Mouse (Mus musculus) MEL (cell line): ENCODE results near the gene Asb3. TPM values are rescaled to one million over a fixed set of nuclear protein-coding genes. Genes with fewer than 3 reads are reported as not detected.

Experiments used
- DNase-seq: peaks from one replicate; pipeline ENCODE4 v3.0.0; 2011; ENCODE audit warnings: low read depth, low spot score
- H3K27ac ChIP-seq: 2 replicates; pipeline ENCODE4 v1.5.1; 2012; ENCODE audit warnings: low read depth, mild to moderate bottlenecking, control low read depth, low read length, moderate library complexity; ENCODE audit not compliant: control insufficient read depth
- H3K27me3 ChIP-seq, 2 experiments: fragments of 150-350 bp in 1 of 2; sonication (generic) in 1 of 2; 2 replicates each; pipeline ENCODE4 v1.6.1; 2012; ENCODE audit warnings: low read length in 2 of 2, mild to moderate bottlenecking in 2 of 2, improper control_type of control experiment in 1 of 2, moderate library complexity in 1 of 2; ENCODE audit not compliant: insufficient read depth in 2 of 2, control insufficient read depth in 1 of 2
- H3K36me3 ChIP-seq, 2 experiments: 2 replicates each; pipeline ENCODE4 v1.6.1; 2012 to 2014; ENCODE audit warnings: low read length in 2 of 2, improper control_type of control experiment in 1 of 2, inconsistent platforms in 1 of 2, mild to moderate bottlenecking in 1 of 2; ENCODE audit not compliant: insufficient read depth in 2 of 2, control insufficient read depth in 1 of 2
- H3K4me1 ChIP-seq, 2 experiments: fragments of 150-350 bp in 1 of 2; sonication (generic) in 1 of 2; 2 replicates each; pipeline ENCODE4 v1.6.1; 2012; ENCODE audit warnings: low read length in 2 of 2, improper control_type of control experiment in 1 of 2, mild to moderate bottlenecking in 1 of 2; ENCODE audit not compliant: insufficient read depth in 2 of 2, control insufficient read depth in 1 of 2
- H3K4me3 ChIP-seq, 2 experiments: fragments of 150-350 bp in 1 of 2; sonication (generic) in 1 of 2; 2 replicates each; pipeline ENCODE4 v1.5.1; 2012; ENCODE audit warnings: low read depth in 2 of 2, low read length in 2 of 2, mild to moderate bottlenecking in 2 of 2, moderate library complexity in 2 of 2, control low read depth in 1 of 2, improper control_type of control experiment in 1 of 2; ENCODE audit not compliant: control insufficient read depth in 1 of 2, insufficient read depth in 1 of 2
- H3K79me2 ChIP-seq: 2 replicates; pipeline ENCODE4 v1.6.1; 2012; ENCODE audit warnings: mild to moderate bottlenecking, low read length, moderate library complexity; ENCODE audit not compliant: control insufficient read depth, poor library complexity, insufficient read depth
- H3K9ac ChIP-seq: 2 replicates; pipeline ENCODE4 v1.6.1; 2012; ENCODE audit warnings: low read depth, mild to moderate bottlenecking, control low read depth, low read length, moderate library complexity; ENCODE audit not compliant: control insufficient read depth, poor library complexity, severe bottlenecking
- H3K9me3 ChIP-seq: fragments of 150-350 bp; sonication (generic); replicated peaks from 2 replicates; pipeline ENCODE4 v1.6.1; 2012; ENCODE audit warnings: mild to moderate bottlenecking, low read length, improper control_type of control experiment, moderate library complexity; ENCODE audit not compliant: insufficient read depth
- BHLHE40 ChIP-seq: IDR thresholded peaks from 2 replicates; pipeline ENCODE4 v1.6.1; 2012; ENCODE audit warnings: low read depth, mild to moderate bottlenecking, inconsistent platforms, low read length, improper control_type of control experiment, borderline replicate concordance
- CHD1 ChIP-seq: IDR thresholded peaks from 2 replicates; pipeline ENCODE4 v1.6.1; 2012; ENCODE audit warnings: low read depth, mild to moderate bottlenecking, inconsistent platforms, low read length, improper control_type of control experiment
- CHD2 ChIP-seq: IDR thresholded peaks from 2 replicates; pipeline ENCODE4 v1.6.1; 2011; ENCODE audit warnings: low read length, improper control_type of control experiment
- CTCF ChIP-seq, 3 experiments: IDR thresholded peaks in 2 of 3; conservative IDR thresholded peaks in 1 of 3; 2 replicates each; pipeline ENCODE4 v1.5.1; 2011 to 2012; ENCODE audit warnings: low read length in 3 of 3, low read depth in 2 of 3, mild to moderate bottlenecking in 2 of 3, improper control_type of control experiment in 1 of 3, inconsistent platforms in 1 of 3, mixed read lengths in 1 of 3, moderate library complexity in 1 of 3; ENCODE audit not compliant: control insufficient read depth in 1 of 3, insufficient read depth in 1 of 3, poor library complexity in 1 of 3, severe bottlenecking in 1 of 3
- E2F4 ChIP-seq: IDR thresholded peaks from 2 replicates; pipeline ENCODE4 v1.6.1; 2011; ENCODE audit warnings: low read depth, low read length, improper control_type of control experiment, borderline replicate concordance
- ELF1 ChIP-seq: IDR thresholded peaks from 2 replicates; pipeline ENCODE4 v1.6.1; 2014; ENCODE audit warnings: low read depth, mild to moderate bottlenecking, inconsistent platforms, low read length, improper control_type of control experiment, moderate library complexity
- EP300 ChIP-seq, 2 experiments: IDR thresholded peaks; 2 replicates each; pipeline ENCODE4 v1.6.1; 2011; ENCODE audit warnings: improper control_type of control experiment in 2 of 2, low read length in 2 of 2, low read depth in 1 of 2, mild to moderate bottlenecking in 1 of 2
- ETS1 ChIP-seq: IDR thresholded peaks from 2 replicates; pipeline ENCODE4 v1.6.1; 2012; ENCODE audit warnings: low read depth, mild to moderate bottlenecking, inconsistent platforms, low read length, improper control_type of control experiment, moderate library complexity
- GABPA ChIP-seq: IDR thresholded peaks from 2 replicates; pipeline ENCODE4 v1.6.1; 2012; ENCODE audit warnings: low read depth, mild to moderate bottlenecking, inconsistent platforms, low read length, improper control_type of control experiment, moderate library complexity
- GATA1 ChIP-seq: IDR thresholded peaks from 2 replicates; pipeline ENCODE4 v1.6.1; 2011; ENCODE audit warnings: low read depth, low read length, improper control_type of control experiment
- HCFC1 ChIP-seq: IDR thresholded peaks from 2 replicates; pipeline ENCODE4 v1.6.1; 2012; ENCODE audit warnings: low read depth, mild to moderate bottlenecking, inconsistent platforms, low read length, improper control_type of control experiment, moderate library complexity
- JUND ChIP-seq: IDR thresholded peaks from 2 replicates; pipeline ENCODE4 v1.6.1; 2011; ENCODE audit warnings: low read depth, mild to moderate bottlenecking, improper control_type of control experiment, low read length
- KAT2A ChIP-seq: conservative IDR thresholded peaks from 2 replicates; pipeline ENCODE4 v1.6.1; 2012; ENCODE audit warnings: low read depth, low read length, improper control_type of control experiment, inconsistent platforms
- MAFK ChIP-seq: IDR thresholded peaks from 2 replicates; pipeline ENCODE4 v1.6.1; 2011; ENCODE audit warnings: low read depth, mild to moderate bottlenecking, low read length, improper control_type of control experiment, borderline replicate concordance
- MAX ChIP-seq: IDR thresholded peaks from 2 replicates; pipeline ENCODE4 v1.6.1; 2011; ENCODE audit warnings: low read length, improper control_type of control experiment
- MAZ ChIP-seq: IDR thresholded peaks from 2 replicates; pipeline ENCODE4 v1.6.1; 2012; ENCODE audit warnings: low read depth, mild to moderate bottlenecking, inconsistent platforms, low read length, improper control_type of control experiment
- MEF2A ChIP-seq: IDR thresholded peaks from 2 replicates; pipeline ENCODE4 v1.6.1; 2014; ENCODE audit warnings: low read depth, mild to moderate bottlenecking, inconsistent platforms, low read length, improper control_type of control experiment; ENCODE audit not compliant: poor library complexity, insufficient replicate concordance, severe bottlenecking; ENCODE audit errors: extremely low read depth
- MXI1 ChIP-seq: IDR thresholded peaks from 2 replicates; pipeline ENCODE4 v1.6.1; 2011; ENCODE audit warnings: mild to moderate bottlenecking, low read depth, low read length, improper control_type of control experiment
- MYB ChIP-seq: IDR thresholded peaks from 2 replicates; pipeline ENCODE4 v1.6.1; 2011; ENCODE audit warnings: mild to moderate bottlenecking, low read depth, low read length, improper control_type of control experiment
- MYC ChIP-seq: IDR thresholded peaks from 2 replicates; pipeline ENCODE4 v1.6.1; 2011; ENCODE audit warnings: low read depth, mild to moderate bottlenecking, low read length, improper control_type of control experiment, moderate library complexity
- NELFE ChIP-seq: IDR thresholded peaks from 2 replicates; pipeline ENCODE4 v1.6.1; 2011; ENCODE audit warnings: low read depth, low read length, improper control_type of control experiment
- NRF1 ChIP-seq: IDR thresholded peaks from 2 replicates; pipeline ENCODE4 v1.6.1; 2014; ENCODE audit warnings: low read depth, mild to moderate bottlenecking, inconsistent platforms, low read length, improper control_type of control experiment, moderate library complexity; ENCODE audit not compliant: poor library complexity, insufficient read depth, severe bottlenecking
- POLR2A ChIP-seq, 2 experiments: IDR thresholded peaks; 2 replicates each; pipeline ENCODE4 v1.6.1; 2011 to 2012; ENCODE audit warnings: low read length in 2 of 2, mild to moderate bottlenecking in 2 of 2, control low read depth in 1 of 2, improper control_type of control experiment in 1 of 2, low read depth in 1 of 2, moderate library complexity in 1 of 2; ENCODE audit not compliant: control insufficient read depth in 1 of 2, insufficient read depth in 1 of 2, poor library complexity in 1 of 2
- POLR2AphosphoS2 ChIP-seq: IDR thresholded peaks from 2 replicates; pipeline ENCODE4 v1.6.1; 2011; ENCODE audit warnings: low read length, improper control_type of control experiment
- POLR2AphosphoS5 ChIP-seq: IDR thresholded peaks from 2 replicates; pipeline ENCODE4 v1.6.1; 2012; ENCODE audit warnings: low read depth, borderline replicate concordance, mild to moderate bottlenecking, inconsistent platforms, low read length, moderate library complexity, mixed read lengths
- RCOR1 ChIP-seq: IDR thresholded peaks from 2 replicates; pipeline ENCODE4 v1.6.1; 2012; ENCODE audit warnings: low read depth, mild to moderate bottlenecking, inconsistent platforms, low read length, improper control_type of control experiment
- SIN3A ChIP-seq: IDR thresholded peaks from 2 replicates; pipeline ENCODE4 v1.6.1; 2012; ENCODE audit warnings: low read length, improper control_type of control experiment, inconsistent platforms
- SMC3 ChIP-seq: IDR thresholded peaks from 2 replicates; pipeline ENCODE4 v1.6.1; 2011; ENCODE audit warnings: low read depth, low read length, improper control_type of control experiment
- TAL1 ChIP-seq: IDR thresholded peaks from 2 replicates; pipeline ENCODE4 v1.6.1; 2012; ENCODE audit warnings: mild to moderate bottlenecking, inconsistent platforms, low read length, moderate library complexity, mixed read lengths
- TBP ChIP-seq: IDR thresholded peaks from 2 replicates; pipeline ENCODE4 v1.8.0; 2011; ENCODE audit warnings: low read depth, low read length, improper control_type of control experiment
- TCF12 ChIP-seq: IDR thresholded peaks from 2 replicates; pipeline ENCODE4 v1.6.1; 2014; ENCODE audit warnings: low read depth, mild to moderate bottlenecking, inconsistent platforms, low read length, improper control_type of control experiment, moderate library complexity
- UBTF ChIP-seq: IDR thresholded peaks from 2 replicates; pipeline ENCODE4 v1.6.1; 2012; ENCODE audit warnings: low read depth, mild to moderate bottlenecking, inconsistent platforms, low read length, improper control_type of control experiment, moderate library complexity, borderline replicate concordance; ENCODE audit not compliant: insufficient read depth
- USF1 ChIP-seq: IDR thresholded peaks from 2 replicates; pipeline ENCODE4 v1.6.1; 2014; ENCODE audit warnings: low read depth, mild to moderate bottlenecking, inconsistent platforms, low read length, improper control_type of control experiment, moderate library complexity
- USF2 ChIP-seq, 2 experiments: IDR thresholded peaks; 2 replicates each; pipeline ENCODE4 v1.6.1; 2011 to 2012; ENCODE audit warnings: improper control_type of control experiment in 2 of 2, low read length in 2 of 2, borderline replicate concordance in 1 of 2, inconsistent platforms in 1 of 2, low read depth in 1 of 2, mild to moderate bottlenecking in 1 of 2; ENCODE audit not compliant: insufficient read depth in 1 of 2
- ZC3H11A ChIP-seq: IDR thresholded peaks from 2 replicates; pipeline ENCODE4 v1.6.1; 2012; ENCODE audit warnings: low read depth, mild to moderate bottlenecking, inconsistent platforms, low read length, improper control_type of control experiment
- ZKSCAN1 ChIP-seq: IDR thresholded peaks from 2 replicates; pipeline ENCODE4 v1.6.1; 2012; ENCODE audit warnings: low read depth, mild to moderate bottlenecking, inconsistent platforms, low read length, improper control_type of control experiment, moderate library complexity
- ZMIZ1 ChIP-seq: IDR thresholded peaks from 2 replicates; pipeline ENCODE4 v1.6.1; 2012; ENCODE audit warnings: low read depth, mild to moderate bottlenecking, inconsistent platforms, low read length, improper control_type of control experiment, moderate library complexity
- ZNF384 ChIP-seq: IDR thresholded peaks from 2 replicates; pipeline ENCODE4 v1.6.1; 2012; ENCODE audit warnings: low read depth, mild to moderate bottlenecking, inconsistent platforms, low read length, improper control_type of control experiment
- polyA plus RNA-seq, 2 experiments: library from polyadenylated mRNA; stranded (reverse) in 1 of 2; unstranded in 1 of 2; fragments of >175 nt in 1 of 2; fragments of >200 nt in 1 of 2; gene quantifications; 2 replicates each; pipeline versions ENCODE4 v1.2.1 to v1.2.4; 2012; ENCODE audit warnings: low replicate concordance in 2 of 2, low read depth in 1 of 2; ENCODE audit not compliant: insufficient read length in 2 of 2, insufficient read depth in 1 of 2, missing spikeins in 1 of 2
- total RNA-seq: library from RNA; depleted of rRNA; stranded (reverse); fragments of 300-350 nt; gene quantifications from 2 replicates; pipeline ENCODE4 v1.2.3, GENCODE M21; 2012

Gene Asb3
- total and polyA plus RNA-seq, 3 experiments = 7.9 to 14.3 TPM; not detected in 1

GRCm38 (mm10) chr11:30928079-30928478 lies 42.9 kb downstream of the Asb3 start:
- H3K27ac ChIP-seq = peak overlapping the region; percentile 20
- H3K9ac ChIP-seq = no peak overlapping the region
- no peaks in the 10 kb centered on the region for H3K27me3 ChIP-seq
- peak; percentile 79 for DNase-seq
- H3K79me2 ChIP-seq = no peaks in the 10 kb centered on the region
- no peak overlapping the region for H3K4me3 ChIP-seq
- H3K4me1 ChIP-seq = peaks cover 25 to 29% of the 10 kb centered on the region in 2 experiments
- peaks cover 6 to 43% of the 10 kb centered on the region in 2 experiments for H3K36me3 ChIP-seq
- H3K9me3 ChIP-seq = no peaks in the 10 kb centered on the region
- TF ChIP-seq GABPA (no peak), MYB (no peak), CTCF (IDR thresholded peaks at IDR 0.05 in 2 of 3, conservative IDR thresholded peaks at IDR 0.05 in 1 of 3; ENCODE audit: control insufficient read depth in 1 of 3, insufficient read depth in 1 of 3, low read depth in 2 of 3, low read length in 3 of 3, poor library complexity in 1 of 3, severe bottlenecking in 1 of 3) (no peak), POLR2AphosphoS2 (no peak), EP300 (IDR thresholded peaks at IDR 0.05; ENCODE audit: low read depth in 1 of 2, low read length in 2 of 2) (peak; percentile 92 to 95), MYC (0 out of 2 replicates have a peak, but pooled peaks have one; percentile 68), UBTF (no peak), GATA1 (peak; percentile 96), CHD2 (no peak), POLR2A (IDR thresholded peaks at IDR 0.05; ENCODE audit: control insufficient read depth in 1 of 2, insufficient read depth in 1 of 2, low read depth in 1 of 2, low read length in 2 of 2, poor library complexity in 1 of 2) (no peak), E2F4 (no peak), TAL1 (peak; percentile 72), ZNF384 (no peak), BHLHE40 (no peak), ZMIZ1 (no peak), KAT2A (no peak), RCOR1 (peak; percentile 64; the same call in 1 of the 2 replicates), NELFE (no peak), MAX (no peak), SMC3 (no peak), HCFC1 (no peak), CHD1 (no peak), NRF1 (no peak), USF1 (no peak), MAFK (0 out of 2 replicates have a peak, but pooled peaks have one; percentile 15), POLR2AphosphoS5 (no peak), MEF2A (no peak), ETS1 (peak; percentile 87), TCF12 (peak; percentile 93), ELF1 (no peak), ZKSCAN1 (no peak), SIN3A (peak; percentile 53; the same call in 1 of the 2 replicates), USF2 (IDR thresholded peaks at IDR 0.05; ENCODE audit: borderline replicate concordance in 1 of 2, insufficient read depth in 1 of 2, low read depth in 1 of 2, low read length in 2 of 2) (no peak), TBP (no peak), ZC3H11A (no peak), JUND (no peak), MXI1 (no peak), MAZ (no peak)
